Mouse (Mus musculus): ENCODE measurements at regions not wholly inside any gene's neighbourhood (a gene's known extent, or its start where the extent isn't known, plus 50 kb on each side); places are given as distances from the start of the nearest gene placed in this dataset.

DNA sequence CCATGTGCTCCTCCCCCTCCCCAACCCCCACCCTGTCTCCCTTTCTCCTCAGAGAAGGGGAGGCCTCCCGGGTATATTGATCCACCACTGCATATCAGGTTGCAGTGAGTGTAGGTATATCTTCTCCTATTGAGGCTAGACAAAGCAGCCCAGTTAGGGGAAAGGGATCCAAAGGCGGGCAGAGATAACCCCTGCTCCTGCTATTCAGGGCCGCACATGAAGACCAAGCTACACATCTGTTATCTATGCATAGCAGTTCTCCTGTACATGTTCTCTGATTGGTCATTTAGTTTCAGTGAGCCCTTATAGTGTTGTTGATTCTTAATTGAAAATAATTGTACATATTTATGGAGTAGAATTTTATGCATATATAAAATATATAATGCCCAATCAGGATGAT lies 143.7 kb downstream of the Drd1 start:
- Histone ChIP-seq H3K9ac (ENCODE audit: low read depth, low read length) (no peak overlapping the region), H3K4me1 (replicated peaks; ENCODE audit: control insufficient read depth, insufficient read depth, low read length) (no peaks in the 10 kb centered on the region), H3K9me3 (ENCODE audit: control insufficient read depth, low read length) (no peaks in the 10 kb centered on the region), H3K4me3 (ENCODE audit: low read depth, low read length) (no peak overlapping the region), H3K27me3 (ENCODE audit: control insufficient read depth, insufficient read depth, low read length) (no peaks in the 10 kb centered on the region), H3K4me2 (replicated peaks; ENCODE audit: low read depth, low read length) (no peak overlapping the region), H3K27ac (ENCODE audit: low read depth, low read length) (no peak overlapping the region), H3K36me3 (ENCODE audit: control insufficient read depth, insufficient read depth, low read length) (no peaks in the 10 kb centered on the region)
- no peak for ATAC-seq (ENCODE audit: low FRiP score)
- WGBS, result 79% methylated on average over 3 of the region's 3 CpGs
- no peak for DNase-seq (ENCODE audit: low spot score)

GRCm38 (mm10) chr13:53911261-53911660 lies 144.2 kb downstream of the Drd1 start:
- H3K27ac ChIP-seq (ENCODE audit: low read depth, low read length), result no peak overlapping the region
- no peaks in the 10 kb centered on the region for H3K36me3 ChIP-seq (ENCODE audit: control insufficient read depth, insufficient read depth, low read length)
- H3K4me1 ChIP-seq (replicated peaks; ENCODE audit: control insufficient read depth, insufficient read depth, low read length), result no peaks in the 10 kb centered on the region
- H3K9me3 ChIP-seq (ENCODE audit: control insufficient read depth, low read length), result no peaks in the 10 kb centered on the region
- no peak overlapping the region for H3K4me2 ChIP-seq (replicated peaks; ENCODE audit: low read depth, low read length)
- no peaks in the 10 kb centered on the region for H3K27me3 ChIP-seq (ENCODE audit: control insufficient read depth, insufficient read depth, low read length)
- 78% methylated on average over 8 of the region's 8 CpGs for WGBS
- no peak for DNase-seq (ENCODE audit: low spot score)
- no peak overlapping the region for H3K4me3 ChIP-seq (ENCODE audit: low read depth, low read length)
- ATAC-seq (ENCODE audit: low FRiP score), result no peak
- no peak overlapping the region for H3K9ac ChIP-seq (ENCODE audit: low read depth, low read length)

DNA sequence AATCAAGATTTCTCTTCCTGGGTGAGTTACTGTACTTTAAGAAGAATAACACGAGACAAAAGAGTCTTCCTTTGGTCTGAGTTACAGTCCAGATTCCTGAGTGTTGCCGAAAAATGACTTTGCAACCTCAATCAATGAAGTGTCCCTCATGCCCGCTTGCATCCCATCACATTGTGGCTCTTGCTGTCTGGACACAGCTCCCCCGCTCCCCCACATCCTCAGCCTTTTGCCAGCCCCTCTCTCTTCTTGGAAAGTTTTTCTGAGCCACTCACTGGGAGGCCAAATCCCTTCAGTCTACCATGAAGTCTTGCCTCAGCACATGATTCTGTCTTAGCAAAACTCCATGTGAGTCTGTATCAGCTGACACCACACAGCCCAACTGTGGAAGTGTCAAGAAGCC lies 145.3 kb downstream of the Drd1 start:
- DNase-seq (ENCODE audit: low spot score) (no peak), ATAC-seq (ENCODE audit: low FRiP score) (no peak)
- Histone ChIP-seq H3K4me1 (replicated peaks; ENCODE audit: control insufficient read depth, insufficient read depth, low read length) (no peaks in the 10 kb centered on the region), H3K27me3 (ENCODE audit: control insufficient read depth, insufficient read depth, low read length) (no peaks in the 10 kb centered on the region), H3K4me2 (replicated peaks; ENCODE audit: low read depth, low read length) (no peak overlapping the region), H3K27ac (ENCODE audit: low read depth, low read length) (no peak overlapping the region), H3K36me3 (ENCODE audit: control insufficient read depth, insufficient read depth, low read length) (no peaks in the 10 kb centered on the region), H3K9ac (ENCODE audit: low read depth, low read length) (no peak overlapping the region), H3K9me3 (ENCODE audit: control insufficient read depth, low read length) (no peaks in the 10 kb centered on the region), H3K4me3 (ENCODE audit: low read depth, low read length) (no peak overlapping the region)
- WGBS, result 90% methylated on average over 4 of the region's 4 CpGs

- ATAC-seq (ENCODE audit: low FRiP score) (no peak), DNase-seq (ENCODE audit: low spot score) (no peak)
- no peak overlapping the region for H3K9ac ChIP-seq (ENCODE audit: low read depth, low read length)
- H3K4me2 ChIP-seq (replicated peaks; ENCODE audit: low read depth, low read length), result no peak overlapping the region
- no peaks in the 10 kb centered on the region for H3K27me3 ChIP-seq (ENCODE audit: control insufficient read depth, insufficient read depth, low read length)
- no peak overlapping the region for H3K4me3 ChIP-seq (ENCODE audit: low read depth, low read length)
- no peaks in the 10 kb centered on the region for H3K9me3 ChIP-seq (ENCODE audit: control insufficient read depth, low read length)
- no peaks in the 10 kb centered on the region for H3K36me3 ChIP-seq (ENCODE audit: control insufficient read depth, insufficient read depth, low read length)
- 0 out of 2 replicates have a peak, but pooled peaks cover 2% of the 10 kb centered on the region for H3K4me1 ChIP-seq (replicated peaks; ENCODE audit: control insufficient read depth, insufficient read depth, low read length)
- H3K27ac ChIP-seq (ENCODE audit: low read depth, low read length), result no peak overlapping the region
- 87% methylated on average over 8 of the region's 8 CpGs for WGBS
Measured at GRCm38 (mm10) chr13:53904471-53904870, 151.0 kb downstream of the Drd1 start.

DNA sequence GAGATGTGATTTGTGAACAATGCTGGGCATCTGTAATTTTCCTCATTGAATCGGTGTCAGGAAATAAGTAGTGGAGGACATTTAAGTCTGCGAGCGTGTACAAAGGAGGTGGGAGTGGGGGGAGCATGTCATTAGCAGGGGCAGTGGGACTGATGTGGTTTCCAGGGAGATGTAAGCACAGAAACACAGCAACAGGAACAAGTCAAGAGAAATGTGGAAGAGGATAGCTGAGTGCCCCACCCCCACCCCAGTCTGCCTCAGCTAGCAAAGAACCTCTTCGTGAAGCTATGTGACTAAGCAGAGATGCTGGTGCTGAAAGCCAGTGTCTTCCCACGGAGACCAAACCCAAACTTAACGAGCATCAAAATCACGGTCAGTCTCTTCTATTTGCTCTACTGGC lies 151.9 kb downstream of the Drd1 start:
- ATAC-seq (ENCODE audit: low FRiP score), result no peak
- H3K27ac ChIP-seq (ENCODE audit: low read depth, low read length), result no peak overlapping the region

DNA sequence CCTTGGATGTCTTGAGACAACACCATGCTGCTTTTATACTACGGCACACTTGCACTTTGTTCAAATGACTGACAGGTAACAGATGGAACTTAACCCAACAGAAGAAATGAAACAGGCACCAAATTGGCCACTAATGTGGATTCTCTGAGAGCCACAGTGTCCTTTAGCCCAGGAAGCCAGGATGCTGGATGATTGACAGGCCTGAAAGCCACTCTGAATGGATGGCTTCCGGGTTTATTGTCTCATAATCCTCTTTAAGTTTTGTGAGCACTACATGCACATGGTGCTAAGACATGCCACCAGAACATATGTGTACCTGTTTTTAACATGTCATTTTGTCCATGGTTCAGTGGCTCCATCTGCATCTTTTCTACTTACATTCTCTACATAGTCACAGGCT lies 152.7 kb downstream of the Drd1 start:
- no peak overlapping the region for H3K4me2 ChIP-seq (replicated peaks; ENCODE audit: low read depth, low read length)
- no peaks in the 10 kb centered on the region for H3K9me3 ChIP-seq (ENCODE audit: control insufficient read depth, low read length)
- ATAC-seq (ENCODE audit: low FRiP score) (no peak), DNase-seq (ENCODE audit: low spot score) (no peak)
- no peaks in the 10 kb centered on the region for H3K27me3 ChIP-seq (ENCODE audit: control insufficient read depth, insufficient read depth, low read length)
- no peak overlapping the region for H3K27ac ChIP-seq (ENCODE audit: low read depth, low read length)
- 0 out of 2 replicates have a peak, but pooled peaks cover 2% of the 10 kb centered on the region for H3K4me1 ChIP-seq (replicated peaks; ENCODE audit: control insufficient read depth, insufficient read depth, low read length)
- no peak overlapping the region for H3K4me3 ChIP-seq (ENCODE audit: low read depth, low read length)
- no peak overlapping the region for H3K9ac ChIP-seq (ENCODE audit: low read depth, low read length)
- H3K36me3 ChIP-seq (ENCODE audit: control insufficient read depth, insufficient read depth, low read length), result no peaks in the 10 kb centered on the region
- 78% methylated on average over 2 of the region's 2 CpGs for whole genome bisulfite sequencing

More for the DNA sequence above, 151.9 kb downstream of the Drd1 start:
- DNase-seq (ENCODE audit: low spot score), result peak; percentile 28
- 38% methylated on average over 7 of the region's 7 CpGs for WGBS
- no peak overlapping the region for H3K9ac ChIP-seq (ENCODE audit: low read depth, low read length)
- H3K36me3 ChIP-seq (ENCODE audit: control insufficient read depth, insufficient read depth, low read length), result no peaks in the 10 kb centered on the region
- 0 out of 2 replicates have a peak, but pooled peaks cover 2% of the 10 kb centered on the region for H3K4me1 ChIP-seq (replicated peaks; ENCODE audit: control insufficient read depth, insufficient read depth, low read length)
- no peaks in the 10 kb centered on the region for H3K9me3 ChIP-seq (ENCODE audit: control insufficient read depth, low read length)
- H3K27me3 ChIP-seq (ENCODE audit: control insufficient read depth, insufficient read depth, low read length), result no peaks in the 10 kb centered on the region
- no peak overlapping the region for H3K4me3 ChIP-seq (ENCODE audit: low read depth, low read length)
- no peak overlapping the region for H3K4me2 ChIP-seq (replicated peaks; ENCODE audit: low read depth, low read length)

DNA sequence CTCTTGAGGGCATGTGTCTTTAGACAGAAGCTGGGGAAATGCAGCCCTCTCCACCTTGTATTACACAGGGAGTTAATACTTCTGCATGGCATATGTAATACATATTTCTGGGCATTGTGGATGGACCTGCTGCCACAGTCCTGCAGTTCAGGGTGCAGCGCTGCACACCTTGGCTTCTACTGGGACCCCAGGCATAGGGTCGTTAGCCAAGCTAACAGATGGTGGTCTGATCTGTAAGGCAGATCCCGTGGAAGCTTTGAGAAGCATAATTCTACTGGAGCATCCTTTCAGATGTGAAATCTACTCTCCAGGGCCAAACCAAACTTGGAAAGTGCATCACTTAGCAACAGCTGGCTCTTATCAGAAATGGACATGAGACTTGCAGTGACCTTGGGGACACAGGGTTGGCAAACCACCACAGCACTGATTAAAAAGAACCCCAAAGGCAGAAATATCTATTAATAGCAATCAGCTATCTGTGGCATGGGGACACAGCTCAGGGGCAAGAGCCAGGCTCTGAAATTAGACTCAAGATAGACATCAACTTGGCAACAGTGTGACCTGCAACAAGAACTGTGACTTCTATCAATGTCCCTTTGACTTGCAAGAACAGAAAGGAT lies 155.0 kb downstream of the Drd1 start:
- Histone ChIP-seq H3K4me3 (ENCODE audit: low read depth, low read length) (no peak overlapping the region), H3K9me3 (ENCODE audit: control insufficient read depth, low read length) (no peaks in the 10 kb centered on the region), H3K36me3 (ENCODE audit: control insufficient read depth, insufficient read depth, low read length) (no peaks in the 10 kb centered on the region), H3K9ac (ENCODE audit: low read depth, low read length) (no peak overlapping the region), H3K4me1 (replicated peaks; ENCODE audit: control insufficient read depth, insufficient read depth, low read length) (0 out of 2 replicates have a peak, but pooled peaks cover 2% of the 10 kb centered on the region), H3K27me3 (ENCODE audit: control insufficient read depth, insufficient read depth, low read length) (no peaks in the 10 kb centered on the region), H3K4me2 (replicated peaks; ENCODE audit: low read depth, low read length) (no peak overlapping the region), H3K27ac (ENCODE audit: low read depth, low read length) (no peak overlapping the region)
- ATAC-seq (ENCODE audit: low FRiP score) (no peak), DNase-seq (ENCODE audit: low spot score) (no peak)
- WGBS, result 84% methylated on average over 3 of the region's 3 CpGs

GRCm38 (mm10) chr13:53898351-53898750 lies 157.2 kb downstream of the Drd1 start:
- DNase-seq (ENCODE audit: low spot score), result no peak
- WGBS, result 59% methylated on average over 10 of the region's 10 CpGs
- no peak for ATAC-seq (ENCODE audit: low FRiP score)

GRCm38 (mm10) chr13:53897176-53897575 lies 158.3 kb downstream of the Drd1 start:
- no peak overlapping the region for H3K4me2 ChIP-seq (replicated peaks; ENCODE audit: low read depth, low read length)
- no peak overlapping the region for H3K4me3 ChIP-seq (ENCODE audit: low read depth, low read length)
- no peaks in the 10 kb centered on the region for H3K4me1 ChIP-seq (replicated peaks; ENCODE audit: control insufficient read depth, insufficient read depth, low read length)
- H3K36me3 ChIP-seq (ENCODE audit: control insufficient read depth, insufficient read depth, low read length), result no peaks in the 10 kb centered on the region
- H3K27me3 ChIP-seq (ENCODE audit: control insufficient read depth, insufficient read depth, low read length), result no peaks in the 10 kb centered on the region
- H3K9me3 ChIP-seq (ENCODE audit: control insufficient read depth, low read length), result no peaks in the 10 kb centered on the region
- H3K9ac ChIP-seq (ENCODE audit: low read depth, low read length), result no peak overlapping the region
- 82% methylated on average over 2 of the region's 2 CpGs for WGBS
- DNase-seq (ENCODE audit: low spot score) (no peak), ATAC-seq (ENCODE audit: low FRiP score) (no peak)
- H3K27ac ChIP-seq (ENCODE audit: low read depth, low read length), result no peak overlapping the region

More at GRCm38 (mm10) chr13:53898351-53898750, 157.2 kb downstream of the Drd1 start:
- Histone ChIP-seq H3K9me3 (ENCODE audit: control insufficient read depth, low read length) (no peaks in the 10 kb centered on the region), H3K27ac (ENCODE audit: low read depth, low read length) (no peak overlapping the region), H3K4me2 (replicated peaks; ENCODE audit: low read depth, low read length) (no peak overlapping the region), H3K36me3 (ENCODE audit: control insufficient read depth, insufficient read depth, low read length) (no peaks in the 10 kb centered on the region), H3K9ac (ENCODE audit: low read depth, low read length) (no peak overlapping the region), H3K4me3 (ENCODE audit: low read depth, low read length) (no peak overlapping the region), H3K4me1 (replicated peaks; ENCODE audit: control insufficient read depth, insufficient read depth, low read length) (no peaks in the 10 kb centered on the region), H3K27me3 (ENCODE audit: control insufficient read depth, insufficient read depth, low read length) (no peaks in the 10 kb centered on the region)
